Mouse (Mus musculus): Measurements from ENCODE around the gene Zfp82. TPM values are rescaled to one million over a fixed set of nuclear protein-coding genes. Genes with fewer than 3 reads are reported as not detected.

Zfp82 gene
- polyA plus RNA-seq, 1 experiment: 3.9 TPM

DNA sequence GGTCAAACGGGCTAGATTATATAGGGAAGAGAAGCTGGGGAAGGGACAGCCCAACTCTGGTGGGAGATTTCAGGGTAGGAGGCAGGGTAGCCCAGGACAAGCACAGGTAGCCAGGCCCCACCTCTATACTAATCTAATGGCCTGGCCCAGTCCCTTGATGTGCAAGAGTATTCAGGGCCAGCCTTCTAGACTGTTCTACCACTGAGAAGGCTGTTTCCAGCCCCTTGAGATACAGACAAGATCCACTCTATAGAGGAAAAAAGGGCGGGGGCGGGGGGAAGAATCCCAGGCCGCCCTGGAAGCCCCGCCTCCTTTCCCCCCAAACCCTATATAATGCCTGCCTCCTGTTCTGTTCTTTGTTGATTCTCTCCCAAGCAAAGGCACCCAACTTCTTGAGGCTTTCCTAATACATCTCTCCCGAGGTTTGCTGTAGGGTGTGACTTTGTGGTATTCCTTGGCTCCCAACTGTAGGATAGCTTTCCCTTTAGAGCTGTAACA is 21.3 kb upstream of the Zfp82 start:
- TF ChIP-seq CTCF (IDR thresholded peaks at IDR 0.05; ENCODE audit: low read depth, low read length) (no peak), POLR2A (IDR thresholded peaks at IDR 0.05; ENCODE audit: borderline replicate concordance, low read depth, low read length) (no peak)
- peaks cover 12% of the 10 kb centered on the region for H3K4me1 ChIP-seq (ENCODE audit: control insufficient read depth, insufficient read depth, low read length)
- peak overlapping the region; percentile 81 for H3K4me3 ChIP-seq (ENCODE audit: insufficient read depth, low read length)
- no peak overlapping the region for H3K27ac ChIP-seq (ENCODE audit: insufficient read depth, low read depth, low read length)

DNA sequence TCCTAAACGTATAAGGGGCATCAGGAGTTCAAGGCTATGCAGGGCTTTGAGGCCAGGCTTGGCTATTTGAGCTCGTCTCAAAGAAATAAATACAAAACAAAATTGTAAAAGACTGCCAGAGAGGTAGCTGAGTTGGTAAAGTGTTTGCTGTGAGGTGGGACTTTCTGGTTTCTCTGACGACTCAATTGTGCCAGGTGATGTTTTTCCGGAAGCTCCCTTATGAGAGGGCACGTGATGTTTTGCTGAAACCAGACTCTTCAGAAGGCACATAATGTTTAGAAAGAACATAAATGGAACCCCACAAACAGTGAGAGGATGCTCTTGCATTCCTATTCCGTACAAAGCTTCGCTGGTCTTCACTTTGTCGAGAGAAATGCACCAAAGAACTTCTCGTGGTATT is 20.0 kb upstream of the Zfp82 start:
- Histone ChIP-seq H3K27ac (ENCODE audit: insufficient read depth, low read depth, low read length) (no peak overlapping the region), H3K4me3 (ENCODE audit: insufficient read depth, low read length) (no peak overlapping the region), H3K4me1 (ENCODE audit: control insufficient read depth, insufficient read depth, low read length) (peaks cover 13% of the 10 kb centered on the region)
- no peak for TF ChIP-seq POLR2A (IDR thresholded peaks at IDR 0.05; ENCODE audit: borderline replicate concordance, low read depth, low read length)
- no peak for TF ChIP-seq CTCF (IDR thresholded peaks at IDR 0.05; ENCODE audit: low read depth, low read length)

DNA sequence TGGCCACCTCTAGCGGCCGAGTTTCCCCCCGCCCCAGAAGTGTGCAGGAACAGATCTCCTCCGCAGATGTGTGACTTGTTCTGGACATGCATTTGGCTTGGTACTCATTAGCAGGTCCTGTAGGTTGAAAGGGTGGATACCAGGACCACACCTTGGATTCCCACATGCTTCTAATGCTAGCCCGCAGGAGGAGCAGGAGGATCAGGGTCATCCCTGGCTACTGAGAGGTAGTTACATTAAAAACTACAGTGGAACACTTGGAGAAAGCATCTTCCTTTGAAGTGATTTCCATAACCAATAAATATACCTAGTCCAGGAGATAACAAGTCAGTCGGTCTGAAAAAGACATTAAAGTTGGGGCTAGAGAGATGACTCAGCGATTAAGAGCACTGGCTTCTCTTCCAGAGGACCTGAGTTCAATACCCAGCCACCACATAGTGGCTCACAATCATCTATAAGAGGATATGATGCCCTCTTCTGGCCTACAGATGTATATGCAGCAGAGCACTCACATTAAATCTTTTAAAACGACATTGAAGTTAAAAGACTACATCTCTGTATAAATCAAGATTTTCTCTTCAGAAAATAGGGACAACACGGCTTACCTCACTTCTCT is 18.4 kb upstream of the Zfp82 start:
- peaks cover 10% of the 10 kb centered on the region for H3K4me1 ChIP-seq (ENCODE audit: control insufficient read depth, insufficient read depth, low read length)
- H3K27ac ChIP-seq (ENCODE audit: insufficient read depth, low read depth, low read length): peak overlapping the region; percentile 27
- H3K4me3 ChIP-seq (ENCODE audit: insufficient read depth, low read length): peak overlapping the region; percentile 95

DNA sequence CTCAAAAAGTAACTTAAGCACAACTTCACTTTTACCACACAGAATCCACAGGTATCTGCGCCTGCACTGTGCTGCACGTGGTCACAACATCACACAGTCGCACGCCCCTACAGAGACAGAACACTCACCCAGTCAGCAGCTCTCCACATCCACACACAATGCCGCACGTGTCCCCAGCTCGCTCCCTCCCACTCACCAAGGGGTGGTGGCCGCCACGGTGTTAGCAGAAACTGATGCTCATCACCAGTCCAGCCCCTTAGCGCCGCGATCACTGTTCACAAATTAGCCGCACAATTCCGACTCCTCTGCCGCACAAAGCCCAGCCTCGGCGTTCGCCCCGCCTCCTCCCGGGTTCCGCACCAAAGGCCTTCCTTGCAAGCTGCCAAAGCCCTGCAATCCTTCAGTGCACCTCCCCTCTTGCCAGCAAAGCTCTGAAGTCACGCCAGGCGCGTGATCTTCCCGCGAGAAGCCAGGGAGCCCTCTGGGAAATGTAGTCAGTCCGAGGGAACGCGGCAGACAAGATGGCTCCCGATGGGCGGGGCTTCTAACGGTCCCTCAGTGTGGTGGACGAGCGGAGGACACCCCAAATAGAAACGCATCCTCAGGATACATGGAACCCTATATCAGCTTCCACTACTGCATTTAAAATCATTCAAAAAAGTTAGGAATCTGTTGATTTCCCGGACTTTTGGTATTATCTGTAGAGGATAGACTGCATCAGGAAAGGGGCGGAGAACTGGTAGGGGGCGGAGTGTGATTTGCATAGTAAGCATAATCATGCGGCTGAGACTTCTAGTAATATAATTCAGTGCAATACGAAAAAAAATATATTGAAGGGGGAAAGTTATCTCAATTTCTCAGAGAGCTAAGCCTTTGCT is 17.6 kb upstream of the Zfp82 start, which contains the start of the genes Gm26920 and Zfp566:
TSS of gene Gm26920 (minus strand) at position 319 of the 878 bp plus-strand sequence.
TSS of gene Zfp566 (minus strand) at position 436 of the 878 bp plus-strand sequence.
- peak within 1 kb of the TSS; percentile 34 for H3K27ac ChIP-seq (ENCODE audit: insufficient read depth, low read depth, low read length)
- TF ChIP-seq POLR2A (IDR thresholded peaks at IDR 0.05; ENCODE audit: borderline replicate concordance, low read depth, low read length) (no peak; the same call in 1 of the 2 replicates), CTCF (IDR thresholded peaks at IDR 0.05; ENCODE audit: low read depth, low read length) (no peak)
- H3K4me1 ChIP-seq (ENCODE audit: control insufficient read depth, insufficient read depth, low read length): peaks cover 10% of the 10 kb centered on the region
- H3K4me3 ChIP-seq (ENCODE audit: insufficient read depth, low read length): peak within 1 kb of the TSS; percentile 95

More for the DNA sequence above, 18.4 kb upstream of the Zfp82 start:
- no peak for TF ChIP-seq POLR2A (IDR thresholded peaks at IDR 0.05; ENCODE audit: borderline replicate concordance, low read depth, low read length)
- no peak for TF ChIP-seq CTCF (IDR thresholded peaks at IDR 0.05; ENCODE audit: low read depth, low read length)

DNA sequence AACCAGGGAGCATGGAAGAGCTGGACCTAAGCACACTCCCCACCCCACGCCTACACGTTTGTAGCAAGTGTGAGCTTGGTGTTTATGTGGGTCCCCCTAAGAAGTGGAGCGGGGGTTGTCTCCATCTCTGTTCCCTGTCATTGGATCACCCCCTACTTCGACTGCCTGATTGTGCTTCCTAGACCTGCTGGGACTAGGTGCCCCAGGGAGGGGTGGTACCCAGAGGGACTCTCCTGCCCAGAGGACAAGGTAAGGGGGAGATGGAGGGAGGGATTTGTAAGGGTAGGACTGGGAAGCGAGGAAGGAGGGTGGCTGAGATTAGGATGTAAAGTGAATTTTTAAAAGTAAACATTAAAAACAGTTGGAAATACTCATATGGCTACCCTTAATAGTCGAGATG is 16.7 kb upstream of the Zfp82 start:
- no peak overlapping the region for H3K27ac ChIP-seq (ENCODE audit: insufficient read depth, low read depth, low read length)
- H3K4me3 ChIP-seq (ENCODE audit: insufficient read depth, low read length): peak overlapping the region; percentile 95
- TF ChIP-seq CTCF (IDR thresholded peaks at IDR 0.05; ENCODE audit: low read depth, low read length): no peak
- TF ChIP-seq POLR2A (IDR thresholded peaks at IDR 0.05; ENCODE audit: borderline replicate concordance, low read depth, low read length): no peak
- peaks cover 10% of the 10 kb centered on the region for H3K4me1 ChIP-seq (ENCODE audit: control insufficient read depth, insufficient read depth, low read length)

DNA sequence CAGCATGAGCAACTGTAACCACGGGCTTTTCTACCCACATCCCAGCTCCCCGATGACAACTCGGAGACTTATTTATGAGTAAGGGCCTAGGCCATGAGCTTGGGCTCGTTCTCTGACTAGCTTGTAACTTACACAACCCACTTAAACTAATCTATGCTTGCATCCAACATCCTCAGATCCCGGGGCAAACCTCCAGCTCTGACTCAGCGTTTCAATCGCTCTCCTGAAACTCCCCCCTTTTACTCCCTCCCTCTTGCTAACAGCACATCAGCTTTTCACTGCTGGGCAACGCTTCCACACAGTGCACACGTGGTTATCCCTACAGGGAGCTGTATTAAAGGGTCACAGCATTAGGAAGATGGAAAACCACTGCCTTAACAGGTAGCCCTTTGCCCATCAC is 13.8 kb upstream of the Zfp82 start:
- Histone ChIP-seq H3K4me1 (ENCODE audit: control insufficient read depth, insufficient read depth, low read length) (peaks cover 6% of the 10 kb centered on the region; the same call in 1 of the 2 replicates), H3K4me3 (ENCODE audit: insufficient read depth, low read length) (no peak overlapping the region), H3K27ac (ENCODE audit: insufficient read depth, low read depth, low read length) (no peak overlapping the region)
- TF ChIP-seq POLR2A (IDR thresholded peaks at IDR 0.05; ENCODE audit: borderline replicate concordance, low read depth, low read length) (no peak), CTCF (IDR thresholded peaks at IDR 0.05; ENCODE audit: low read depth, low read length) (no peak)

DNA sequence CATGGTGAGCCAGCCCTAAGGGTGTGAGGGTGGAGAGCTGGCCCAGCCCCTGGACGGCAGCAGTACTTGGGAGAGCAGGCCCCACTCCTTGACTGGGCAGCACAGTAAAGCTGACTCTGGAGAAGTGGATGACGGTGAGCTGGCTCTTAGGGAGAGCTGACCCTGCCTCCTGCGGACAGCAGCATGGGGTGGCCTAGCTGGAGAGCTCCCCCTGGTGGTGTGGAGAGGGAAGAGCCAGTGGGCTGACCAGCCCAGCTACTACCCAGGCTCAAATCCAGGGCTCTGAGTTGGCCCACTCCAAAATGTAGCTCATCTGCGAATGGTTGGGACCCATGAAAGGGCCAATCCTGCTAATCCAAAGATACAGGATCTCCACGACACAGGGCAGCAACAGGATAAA is 8.1 kb downstream of the Zfp82 start:
- no peak overlapping the region for H3K27ac ChIP-seq (ENCODE audit: insufficient read depth, low read depth, low read length)
- no peak overlapping the region for H3K4me3 ChIP-seq (ENCODE audit: insufficient read depth, low read length)
- H3K4me1 ChIP-seq (ENCODE audit: control insufficient read depth, insufficient read depth, low read length): no peaks in the 10 kb centered on the region
- TF ChIP-seq POLR2A (IDR thresholded peaks at IDR 0.05; ENCODE audit: borderline replicate concordance, low read depth, low read length) (no peak), CTCF (IDR thresholded peaks at IDR 0.05; ENCODE audit: low read depth, low read length) (no peak)

DNA sequence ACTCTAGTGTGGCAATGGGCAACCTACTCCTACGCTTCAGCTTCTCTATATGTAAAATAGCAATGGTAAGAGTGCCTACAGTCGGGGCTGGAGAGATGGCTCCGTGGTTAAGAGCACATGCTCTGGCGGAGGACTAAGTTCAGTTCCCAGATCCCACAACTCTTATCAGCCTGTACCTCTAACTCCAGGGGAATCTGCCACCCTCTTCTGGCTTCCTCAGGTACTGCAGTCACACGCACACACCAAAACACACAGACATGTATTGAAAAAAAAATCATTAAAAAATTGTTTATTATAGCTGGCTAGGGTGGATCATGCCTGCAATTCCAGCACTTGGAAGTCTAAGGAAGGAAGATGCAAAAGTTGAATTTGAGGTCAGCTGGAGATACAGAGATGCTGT is 10.2 kb downstream of the Zfp82 start:
- Histone ChIP-seq H3K27ac (ENCODE audit: insufficient read depth, low read depth, low read length) (no peak overlapping the region), H3K4me1 (ENCODE audit: control insufficient read depth, insufficient read depth, low read length) (no peaks in the 10 kb centered on the region), H3K4me3 (ENCODE audit: insufficient read depth, low read length) (no peak overlapping the region)
- no peak for TF ChIP-seq POLR2A (IDR thresholded peaks at IDR 0.05; ENCODE audit: borderline replicate concordance, low read depth, low read length)
- TF ChIP-seq CTCF (IDR thresholded peaks at IDR 0.05; ENCODE audit: low read depth, low read length): no peak

DNA sequence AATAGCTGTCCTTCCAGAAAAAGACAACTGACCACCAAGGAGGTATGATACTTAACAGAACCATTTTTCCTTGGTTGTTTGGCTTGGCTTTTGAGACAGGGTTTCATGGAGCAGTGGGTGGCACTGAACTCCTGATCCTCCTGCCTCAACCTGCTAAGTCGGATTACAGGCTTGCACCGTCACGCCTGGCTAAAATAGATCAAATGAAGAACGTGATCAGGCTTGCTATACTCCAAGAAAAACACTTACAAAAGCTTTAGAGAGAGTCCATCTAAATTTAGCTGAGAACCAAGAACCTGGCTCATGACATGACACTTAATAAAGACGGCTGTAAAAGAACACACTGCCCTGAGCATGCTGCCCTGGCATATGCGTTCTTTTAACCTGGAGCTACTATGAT is 12.4 kb downstream of the Zfp82 start:
- Histone ChIP-seq H3K27ac (ENCODE audit: insufficient read depth, low read depth, low read length) (no peak overlapping the region), H3K4me1 (ENCODE audit: control insufficient read depth, insufficient read depth, low read length) (no peaks in the 10 kb centered on the region), H3K4me3 (ENCODE audit: insufficient read depth, low read length) (no peak overlapping the region)
- TF ChIP-seq CTCF (IDR thresholded peaks at IDR 0.05; ENCODE audit: low read depth, low read length) (no peak), POLR2A (IDR thresholded peaks at IDR 0.05; ENCODE audit: borderline replicate concordance, low read depth, low read length) (no peak)

DNA sequence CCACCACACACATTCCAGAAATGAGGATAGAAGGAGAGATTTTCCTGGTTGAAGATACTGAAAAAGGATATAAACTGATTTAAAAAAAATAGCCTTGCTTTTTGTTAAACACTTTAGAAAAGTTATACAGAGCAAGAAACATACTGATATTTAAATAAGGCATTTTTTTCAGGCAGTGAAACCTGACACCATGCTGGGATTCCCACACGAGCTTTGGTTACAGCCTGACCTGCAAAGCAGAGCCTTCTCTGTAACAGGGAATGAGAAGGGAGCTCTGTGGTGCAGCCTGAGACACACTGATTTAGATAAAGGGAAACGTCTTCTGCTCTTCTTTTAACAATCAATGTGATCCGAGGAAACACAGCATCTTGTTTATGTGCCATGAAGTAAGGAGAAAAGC is 19.1 kb downstream of the Zfp82 start:
- TF ChIP-seq CTCF (IDR thresholded peaks at IDR 0.05; ENCODE audit: low read depth, low read length) (no peak), POLR2A (IDR thresholded peaks at IDR 0.05; ENCODE audit: borderline replicate concordance, low read depth, low read length) (no peak)
- no peak overlapping the region for H3K4me3 ChIP-seq (ENCODE audit: insufficient read depth, low read length)

More for the DNA sequence above, 19.1 kb downstream of the Zfp82 start:
- no peak overlapping the region for H3K27ac ChIP-seq (ENCODE audit: insufficient read depth, low read depth, low read length)
- no peaks in the 10 kb centered on the region for H3K4me1 ChIP-seq (ENCODE audit: control insufficient read depth, insufficient read depth, low read length)
